Mouse (Mus musculus): Measurements from ENCODE around the gene Nudt16l1. TPM values are rescaled to one million over a fixed set of nuclear protein-coding genes. Genes with fewer than 3 reads are reported as not detected.
A peak's percentile ranks its signal among the peaks of the same experiment; 100 is the strongest.

The Nudt16l1 gene
- polyA plus RNA-seq, 1 experiment from 2014 or later, result 167 TPM

- H3K9me3 ChIP-seq (replicated peaks), result no peaks in the 10 kb centered on the region
- peaks cover 16% of the 10 kb centered on the region for H3K4me1 ChIP-seq
- H3K27ac ChIP-seq, result no peak overlapping the region
- H3K27me3 ChIP-seq (ENCODE audit: low read depth, poor library complexity, severe bottlenecking), result no peaks in the 10 kb centered on the region
- WGBS, result 95% methylated on average over 3 of the region's 3 CpGs
- H3K4me3 ChIP-seq, result no peak overlapping the region
- DNase-seq (ENCODE audit: low spot score), result no peak
- peaks cover 84% of the 10 kb centered on the region for H3K36me3 ChIP-seq
These were observed 4.9 kb downstream of the Nudt16l1 start for GRCm38 (mm10) chr16:4943431-4943830.

- peaks cover 92% of the 10 kb centered on the region for H3K36me3 ChIP-seq
- H3K4me3 ChIP-seq, result no peak overlapping the region
- H3K4me1 ChIP-seq, result peaks cover under 1% of the 10 kb centered on the region; the same call in 1 of the 2 replicates
- no peaks in the 10 kb centered on the region for H3K9me3 ChIP-seq (replicated peaks)
- no peaks in the 10 kb centered on the region for H3K27me3 ChIP-seq (ENCODE audit: low read depth, poor library complexity, severe bottlenecking)
- 84% methylated on average over 4 of the region's 4 CpGs for WGBS
- no peak overlapping the region for H3K27ac ChIP-seq
- no peak for DNase-seq (ENCODE audit: low spot score)
These were observed 6.9 kb downstream of the Nudt16l1 start for GRCm38 (mm10) chr16:4945415-4945814.

GRCm38 (mm10) chr16:4946155-4946554 lies 7.6 kb downstream of the Nudt16l1 start:
- Histone ChIP-seq H3K4me3 (no peak overlapping the region), H3K36me3 (peaks cover 92% of the 10 kb centered on the region), H3K9me3 (replicated peaks) (no peaks in the 10 kb centered on the region), H3K4me1 (no peaks in the 10 kb centered on the region), H3K27ac (no peak overlapping the region), H3K27me3 (ENCODE audit: low read depth, poor library complexity, severe bottlenecking) (no peaks in the 10 kb centered on the region)
- WGBS, result 92% methylated on average over 3 of the region's 3 CpGs
- no peak for DNase-seq (ENCODE audit: low spot score)

- no peaks in the 10 kb centered on the region for H3K27me3 ChIP-seq (ENCODE audit: low read depth, poor library complexity, severe bottlenecking)
- peaks cover 92% of the 10 kb centered on the region for H3K36me3 ChIP-seq
- WGBS, result 88% methylated on average over 4 of the region's 4 CpGs
- no peak overlapping the region for H3K4me3 ChIP-seq
- no peak overlapping the region for H3K27ac ChIP-seq
- no peaks in the 10 kb centered on the region for H3K4me1 ChIP-seq
- no peaks in the 10 kb centered on the region for H3K9me3 ChIP-seq (replicated peaks)
- DNase-seq (ENCODE audit: low spot score), result no peak
These were observed 8.8 kb downstream of the Nudt16l1 start for GRCm38 (mm10) chr16:4947378-4947777.

- Histone ChIP-seq H3K4me1 (no peaks in the 10 kb centered on the region), H3K4me3 (no peak overlapping the region), H3K27me3 (ENCODE audit: low read depth, poor library complexity, severe bottlenecking) (no peaks in the 10 kb centered on the region), H3K36me3 (peaks cover 86% of the 10 kb centered on the region), H3K9me3 (replicated peaks) (no peaks in the 10 kb centered on the region), H3K27ac (no peak overlapping the region)
- 96% methylated on average over 3 of the region's 3 CpGs for WGBS
- no peak for DNase-seq (ENCODE audit: low spot score)
These were observed 18.0 kb downstream of the Nudt16l1 start for GRCm38 (mm10) chr16:4956609-4957008.

- DNase-seq (ENCODE audit: low spot score), result no peak
- H3K27me3 ChIP-seq (ENCODE audit: low read depth, poor library complexity, severe bottlenecking), result no peaks in the 10 kb centered on the region
- no peak overlapping the region for H3K4me3 ChIP-seq
- peaks cover 78% of the 10 kb centered on the region for H3K36me3 ChIP-seq
- WGBS, result 90% methylated on average over 3 of the region's 3 CpGs
- no peaks in the 10 kb centered on the region for H3K9me3 ChIP-seq (replicated peaks)
- H3K4me1 ChIP-seq, result peaks cover 3% of the 10 kb centered on the region; the same call in 1 of the 2 replicates
- H3K27ac ChIP-seq, result no peak overlapping the region
These were observed 18.9 kb downstream of the Nudt16l1 start for GRCm38 (mm10) chr16:4957446-4957845.

GRCm38 (mm10) chr16:4960260-4960659 lies 21.7 kb downstream of the Nudt16l1 start:
- peaks cover 50% of the 10 kb centered on the region for H3K36me3 ChIP-seq
- DNase-seq (ENCODE audit: low spot score), result no peak
- no peaks in the 10 kb centered on the region for H3K27me3 ChIP-seq (ENCODE audit: low read depth, poor library complexity, severe bottlenecking)
- 93% methylated on average over 8 of the region's 8 CpGs for WGBS
- no peak overlapping the region for H3K27ac ChIP-seq
- H3K9me3 ChIP-seq (replicated peaks), result no peaks in the 10 kb centered on the region
- no peak overlapping the region for H3K4me3 ChIP-seq
- peaks cover 20% of the 10 kb centered on the region for H3K4me1 ChIP-seq

GRCm38 (mm10) chr16:4963346-4963745 lies 24.8 kb downstream of the Nudt16l1 start:
- Histone ChIP-seq H3K27me3 (ENCODE audit: low read depth, poor library complexity, severe bottlenecking) (no peaks in the 10 kb centered on the region), H3K9me3 (replicated peaks) (no peaks in the 10 kb centered on the region), H3K4me3 (peak overlapping the region; percentile 93), H3K36me3 (peaks cover 20% of the 10 kb centered on the region), H3K4me1 (peaks cover 23% of the 10 kb centered on the region), H3K27ac (no peak overlapping the region)
- no peak for DNase-seq (ENCODE audit: low spot score)
- WGBS, result 47% methylated on average over 9 of the region's 9 CpGs

GRCm38 (mm10) chr16:4963797-4964709 lies 25.5 kb downstream of the Nudt16l1 start, which contains the start of gene Anks3:
TSS of gene Anks3 (minus strand) at chr16:4964205.
- no peaks in the 10 kb centered on the region for H3K27me3 ChIP-seq (ENCODE audit: low read depth, poor library complexity, severe bottlenecking)
- under 1% methylated on average over 76 of the region's 76 CpGs for WGBS
- H3K27ac ChIP-seq, result peak within 1 kb of the TSS; percentile 78
- peaks cover 23% of the 10 kb centered on the region for H3K4me1 ChIP-seq
- no peaks in the 10 kb centered on the region for H3K9me3 ChIP-seq (replicated peaks)
- H3K36me3 ChIP-seq, result peaks cover 16% of the 10 kb centered on the region
- peak within 1 kb of the TSS; percentile 93 for H3K4me3 ChIP-seq
- DNase-seq (ENCODE audit: low spot score), result peak; percentile 96

GRCm38 (mm10) chr16:4964731-4965391 lies 26.3 kb downstream of the Nudt16l1 start:
- H3K27ac ChIP-seq, result peak overlapping the region; percentile 78
- peaks cover 8% of the 10 kb centered on the region for H3K36me3 ChIP-seq
- H3K4me3 ChIP-seq, result peak overlapping the region; percentile 93
- WGBS, result 26% methylated on average over 13 of the region's 13 CpGs
- DNase-seq (ENCODE audit: low spot score), result no peak
- H3K9me3 ChIP-seq (replicated peaks), result no peaks in the 10 kb centered on the region
- H3K27me3 ChIP-seq (ENCODE audit: low read depth, poor library complexity, severe bottlenecking), result no peaks in the 10 kb centered on the region
- peaks cover 23% of the 10 kb centered on the region for H3K4me1 ChIP-seq

- DNase-seq (ENCODE audit: low spot score), result no peak
- 86% methylated on average over 8 of the region's 8 CpGs for WGBS
- H3K4me1 ChIP-seq, result peaks cover 23% of the 10 kb centered on the region
- 0 out of 2 replicates have a peak, but pooled peaks cover under 1% of the 10 kb centered on the region for H3K36me3 ChIP-seq
- no peak overlapping the region for H3K27ac ChIP-seq
- H3K9me3 ChIP-seq (replicated peaks), result no peaks in the 10 kb centered on the region
- H3K4me3 ChIP-seq, result peak overlapping the region; percentile 93; the same call in 1 of the 2 replicates
- no peaks in the 10 kb centered on the region for H3K27me3 ChIP-seq (ENCODE audit: low read depth, poor library complexity, severe bottlenecking)
These were observed 27.0 kb downstream of the Nudt16l1 start for GRCm38 (mm10) chr16:4965392-4966129.

GRCm38 (mm10) chr16:4968426-4968825 lies 29.9 kb downstream of the Nudt16l1 start:
- no peak for DNase-seq (ENCODE audit: low spot score)
- Histone ChIP-seq H3K36me3 (no peaks in the 10 kb centered on the region), H3K4me1 (peaks cover 10% of the 10 kb centered on the region)

More at GRCm38 (mm10) chr16:4968426-4968825, 29.9 kb downstream of the Nudt16l1 start:
- WGBS, result 88% methylated on average over 3 of the region's 3 CpGs
- Histone ChIP-seq H3K9me3 (replicated peaks) (no peaks in the 10 kb centered on the region), H3K27me3 (ENCODE audit: low read depth, poor library complexity, severe bottlenecking) (no peaks in the 10 kb centered on the region), H3K4me3 (no peak overlapping the region), H3K27ac (no peak overlapping the region)
